Mouse (Mus musculus): Measurements from ENCODE around the gene 4930544D05Rik.

Gene 4930544D05Rik

GRCm38 (mm10) chr11:70643051-70643450, 27.4 kb downstream of the 4930544D05Rik start:
- no peak for DNase-seq (ENCODE audit: low spot score)

DNA sequence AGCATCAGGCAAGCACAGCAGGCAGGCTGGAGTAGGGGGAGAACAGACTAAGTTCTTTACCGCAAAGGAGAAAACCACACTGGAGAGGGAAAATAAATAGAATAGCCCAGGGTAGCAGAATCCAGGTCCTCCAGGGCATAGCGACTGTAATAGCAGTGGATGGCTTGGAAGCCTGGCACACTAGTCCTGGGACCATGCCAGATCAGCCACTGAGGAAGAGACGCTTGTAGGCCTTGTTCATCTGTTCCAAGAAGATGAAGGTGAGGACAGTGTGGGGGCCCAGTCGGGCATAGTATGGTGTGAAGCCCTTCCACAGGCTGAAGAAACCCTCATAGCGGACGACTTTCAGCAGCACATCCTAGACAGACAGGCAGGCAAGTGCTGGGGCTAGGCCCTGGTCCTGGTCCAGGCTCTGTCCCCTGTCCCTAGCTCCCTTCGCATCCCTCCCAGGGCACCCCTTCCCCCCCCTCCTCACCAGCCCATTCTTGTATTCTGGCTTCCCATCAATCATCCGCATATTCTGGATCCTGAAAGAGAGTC, 29.0 kb downstream of the 4930544D05Rik start:
- DNase-seq (ENCODE audit: low spot score), result no peak

GRCm38 (mm10) chr11:70645461-70646258, 30.0 kb downstream of the 4930544D05Rik start:
- no peak for DNase-seq (ENCODE audit: low spot score)

- DNase-seq (ENCODE audit: low spot score), result no peak
These were observed 30.6 kb downstream of the 4930544D05Rik start for GRCm38 (mm10) chr11:70646259-70646555.

GRCm38 (mm10) chr11:70646691-70647650, 31.3 kb downstream of the 4930544D05Rik start, which contains the start of the genes Rnf167 and Slc25a11:
TSS of gene Rnf167 (plus strand) at chr11:70647235.
TSS of gene Slc25a11 (minus strand) at chr11:70647479.
- DNase-seq (ENCODE audit: low spot score), result peak; percentile 98

- no peak for DNase-seq (ENCODE audit: low spot score)
These were observed 32.2 kb downstream of the 4930544D05Rik start for GRCm38 (mm10) chr11:70647716-70648420.

- no peak for DNase-seq (ENCODE audit: low spot score)
These were observed 32.9 kb downstream of the 4930544D05Rik start for GRCm38 (mm10) chr11:70648512-70648911.

GRCm38 (mm10) chr11:70649185-70649734, 33.6 kb downstream of the 4930544D05Rik start:
- DNase-seq (ENCODE audit: low spot score), result no peak

GRCm38 (mm10) chr11:70650322-70651175, 34.9 kb downstream of the 4930544D05Rik start:
- DNase-seq (ENCODE audit: low spot score), result no peak

- no peak for DNase-seq (ENCODE audit: low spot score)
These were observed 35.7 kb downstream of the 4930544D05Rik start for GRCm38 (mm10) chr11:70651391-70651790.

- DNase-seq (ENCODE audit: low spot score), result no peak
These were observed 36.6 kb downstream of the 4930544D05Rik start for GRCm38 (mm10) chr11:70652029-70652883.

GRCm38 (mm10) chr11:70652884-70653344, 37.3 kb downstream of the 4930544D05Rik start:
- no peak for DNase-seq (ENCODE audit: low spot score)

DNA sequence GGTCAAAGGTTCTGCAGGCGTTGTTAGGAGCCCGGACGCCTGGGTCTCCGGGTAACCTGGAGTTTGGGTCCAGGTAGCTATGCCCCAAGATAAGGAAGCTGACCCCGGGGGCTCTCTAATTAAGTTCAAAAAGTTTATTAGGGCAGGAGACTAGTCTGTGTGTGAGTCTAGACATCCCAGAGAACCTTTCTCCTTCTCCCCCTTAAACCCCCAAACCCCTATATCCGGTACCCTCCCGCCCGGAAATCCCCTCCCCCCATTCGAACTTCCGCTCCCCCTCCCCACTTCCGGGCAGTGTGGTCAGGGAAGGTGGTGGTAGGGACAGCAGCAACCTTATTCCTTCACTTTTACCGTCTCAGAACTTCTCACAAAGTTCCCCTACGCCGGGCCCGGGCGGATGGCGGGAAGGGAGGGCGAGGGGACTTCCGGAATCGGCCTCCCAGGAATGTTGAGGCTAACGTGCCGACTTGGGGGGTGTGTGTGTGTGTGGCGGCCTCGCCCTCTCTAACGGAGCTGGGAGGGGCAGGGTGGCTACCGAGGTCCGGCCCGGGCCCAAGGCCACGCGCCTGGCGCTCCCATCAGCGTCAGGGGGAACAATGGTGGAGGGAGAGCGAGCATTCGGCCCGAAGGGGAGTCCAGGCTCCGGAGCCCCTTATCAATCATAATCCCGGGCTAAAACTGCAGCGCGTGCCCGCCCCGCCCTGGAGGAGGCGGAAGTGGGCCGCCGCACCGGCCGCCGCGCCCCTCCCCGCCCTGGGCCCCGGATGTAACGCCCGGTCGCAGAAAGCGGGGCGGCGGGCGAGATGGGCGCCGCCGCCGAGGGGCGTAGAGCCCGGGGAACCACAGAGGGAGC, 37.9 kb downstream of the 4930544D05Rik start:
- DNase-seq (ENCODE audit: low spot score), result peak; percentile 87

DNA sequence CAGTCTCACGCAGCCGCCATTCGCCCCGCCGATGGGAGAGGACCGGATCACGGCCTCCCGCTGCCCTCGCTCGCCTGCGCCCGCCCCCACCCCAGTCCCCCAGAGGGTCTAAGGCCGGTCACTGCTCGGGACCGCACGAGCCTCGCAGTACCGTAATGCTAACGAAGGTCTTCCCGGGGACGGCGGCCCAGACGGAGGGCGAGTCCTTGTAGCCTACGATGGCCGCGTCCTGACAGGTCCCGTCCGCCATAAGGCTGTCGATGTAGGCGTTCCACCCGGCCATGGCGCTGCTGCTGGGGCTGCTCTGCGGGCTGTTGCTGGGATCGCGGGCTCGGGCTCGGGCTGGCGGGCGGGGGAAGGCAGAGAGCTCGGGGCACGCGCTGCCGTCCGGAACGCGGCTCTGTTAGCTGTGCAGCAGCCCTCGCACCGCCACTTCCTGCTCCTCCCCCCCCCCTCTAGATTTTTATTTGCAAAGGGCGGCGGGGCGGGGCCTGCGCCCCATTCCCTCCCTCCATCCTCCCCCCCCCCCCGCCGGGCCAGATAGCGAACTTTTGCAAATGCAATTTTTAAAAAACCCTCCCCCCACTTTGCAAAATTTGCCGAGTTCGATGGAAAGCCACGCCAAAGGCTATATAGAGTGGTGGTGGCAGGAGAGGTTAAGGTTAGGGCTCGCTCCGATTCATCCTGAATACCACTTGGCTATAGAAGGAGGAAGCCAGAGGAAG, 38.7 kb downstream of the 4930544D05Rik start, which contains the start of gene Pfn1:
TSS of gene Pfn1 (minus strand) at position 447 of the 725 bp plus-strand sequence.
- DNase-seq (ENCODE audit: low spot score), result peak; percentile 93

DNA sequence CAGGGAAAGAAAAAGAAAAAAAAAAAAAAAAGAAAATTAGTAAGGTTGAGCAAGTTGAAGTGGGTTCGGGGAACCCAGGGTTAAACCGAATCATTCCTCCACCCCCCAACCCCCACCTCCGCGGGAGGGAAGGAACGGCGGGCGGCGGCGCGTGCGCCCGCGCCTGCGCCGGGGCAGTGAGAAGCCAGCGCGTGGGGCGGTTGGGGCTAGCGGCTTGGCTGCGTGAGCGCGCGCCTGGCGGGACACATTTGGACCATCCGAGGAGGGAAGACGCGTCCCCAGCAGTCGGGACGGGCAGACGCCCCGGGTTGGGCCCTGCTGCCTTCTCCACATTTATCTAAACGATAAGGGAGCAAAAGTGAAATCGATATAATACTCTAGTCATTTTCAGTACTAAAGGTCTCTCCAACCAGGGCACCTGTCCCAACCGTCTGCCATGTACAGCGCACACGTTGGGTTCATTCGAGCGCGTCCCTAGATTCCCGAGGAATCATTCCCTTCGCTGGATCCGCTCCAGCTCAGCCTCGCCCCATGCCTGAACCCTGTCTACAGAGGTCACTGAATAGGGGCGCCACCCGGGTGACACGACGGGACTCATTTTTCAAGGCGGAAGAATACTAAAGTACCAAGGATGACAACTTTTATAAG, 39.4 kb downstream of the 4930544D05Rik start:
- peak; percentile 91 for DNase-seq (ENCODE audit: low spot score)

GRCm38 (mm10) chr11:70655571-70656455, 40.2 kb downstream of the 4930544D05Rik start:
- DNase-seq (ENCODE audit: low spot score), result peak; percentile 83
